Mouse (Mus musculus) stomach, embryonic 15.5 days (tissue): ENCODE measurements around the gene Eif2d. TPM values are rescaled to one million over a fixed set of nuclear protein-coding genes. Genes with fewer than 3 reads are reported as not detected.

Source experiments
- ATAC-seq: fragments of 200-750 bp; cut with Nextera tagmentation; 2 replicates; pipeline ENCODE4 v1.8.0; 2017; ENCODE audit warnings: low read depth, moderate number of reproducible peaks, moderate TSS enrichment; ENCODE audit not compliant: insufficient read depth, low FRiP score
- H3K27ac ChIP-seq: fragments of 300-500 bp; sonication (generic); 2 replicates; pipeline ENCODE4 v1.5.1; 2015; ENCODE audit warnings: mild to moderate bottlenecking, inconsistent platforms
- H3K27me3 ChIP-seq: fragments of 300-500 bp; sonication (generic); replicated peaks from 2 replicates; pipeline ENCODE4 v1.6.1; 2015; ENCODE audit warnings: inconsistent platforms
- H3K36me3 ChIP-seq: fragments of 300-500 bp; sonication (generic); 2 replicates; pipeline ENCODE4 v1.6.1; 2015; ENCODE audit warnings: inconsistent platforms
- H3K4me1 ChIP-seq: fragments of 300-500 bp; sonication (generic); 2 replicates; pipeline ENCODE4 v1.6.1; 2015; ENCODE audit warnings: inconsistent platforms
- H3K4me2 ChIP-seq: fragments of 300-500 bp; sonication (generic); 2 replicates; pipeline ENCODE4 v1.6.1; 2015; ENCODE audit warnings: mild to moderate bottlenecking, inconsistent platforms
- H3K4me3 ChIP-seq: fragments of 300-500 bp; sonication (generic); replicated peaks from 2 replicates; pipeline ENCODE4 v1.5.1; 2015; ENCODE audit warnings: inconsistent platforms
- H3K9ac ChIP-seq: fragments of 300-500 bp; sonication (generic); 2 replicates; pipeline ENCODE4 v1.6.1; 2015; ENCODE audit warnings: inconsistent platforms
- H3K9me3 ChIP-seq: fragments of 300-500 bp; sonication (generic); 2 replicates; pipeline ENCODE4 v1.6.1; 2016; ENCODE audit warnings: inconsistent platforms
- WGBS: fragments of 180-500 bp; shearing (Covaris S2); methylation state at CpG from one replicate; pipeline ENCODE4 v1.1.7; 2015; 5-methylcytosine and 5-hydroxymethylcytosine counted together
- polyA plus RNA-seq: library from polyadenylated mRNA; unstranded; fragments of >200 nt; fragmentation: Nextera tagmentation; extraction: Ambion mirVana; gene quantifications from 2 replicates; pipeline ENCODE4 v1.2.1, GENCODE M21; 2015

Gene Eif2d
- polyA plus RNA-seq, 1 experiment from 2014 or later, result 54.6 TPM

DNA sequence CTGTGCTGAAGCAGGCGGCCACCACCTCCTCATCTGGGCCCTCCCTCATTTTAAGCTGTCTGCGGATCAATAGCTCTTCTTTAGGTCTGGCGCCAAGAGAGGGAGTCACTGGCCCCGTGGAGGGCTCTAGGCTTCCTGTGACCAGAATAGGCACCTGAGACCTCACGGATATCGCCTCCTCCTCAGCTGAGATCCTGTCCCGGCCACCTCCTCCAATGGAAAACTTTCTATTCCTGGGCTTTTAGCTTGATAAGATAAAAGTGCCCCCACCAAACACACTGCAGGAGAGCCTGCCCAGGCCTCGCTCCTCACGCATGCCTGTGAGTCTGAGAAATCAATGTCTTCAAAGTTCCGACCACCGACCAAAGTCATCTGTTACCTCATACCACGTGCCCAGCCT is 80.5 kb downstream of the Eif2d start:
- ATAC-seq, result no peak
- no peak overlapping the region for H3K9ac ChIP-seq
- H3K4me1 ChIP-seq, result peaks cover 3% of the 10 kb centered on the region
- H3K27me3 ChIP-seq, result no peaks in the 10 kb centered on the region
- H3K4me3 ChIP-seq, result no peak overlapping the region
- no peak overlapping the region for H3K4me2 ChIP-seq
- no peaks in the 10 kb centered on the region for H3K9me3 ChIP-seq
- no peaks in the 10 kb centered on the region for H3K36me3 ChIP-seq
- no peak overlapping the region for H3K27ac ChIP-seq
- WGBS, result 51% methylated on average over 12 of the region's 12 CpGs

DNA sequence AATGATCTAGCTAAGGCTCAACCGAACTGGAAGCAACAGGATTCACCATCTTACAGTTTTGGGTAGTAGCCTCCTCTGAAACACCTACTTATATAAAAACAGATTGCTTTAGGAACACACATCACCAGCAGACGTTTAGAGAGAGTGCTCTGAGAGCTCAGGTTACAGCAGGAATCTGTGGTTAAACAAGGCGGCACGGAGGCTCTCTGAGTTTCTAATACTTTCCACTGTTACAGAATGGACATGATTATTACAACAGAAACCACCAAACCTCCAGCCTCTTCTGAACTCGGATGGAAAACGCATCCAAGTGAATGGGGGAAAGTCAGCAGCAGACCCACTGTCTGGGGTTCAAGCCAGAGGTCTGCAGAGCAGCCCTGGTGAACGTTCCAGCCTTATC is 83.1 kb downstream of the Eif2d start:
- H3K36me3 ChIP-seq, result no peaks in the 10 kb centered on the region
- ATAC-seq, result no peak
- H3K4me2 ChIP-seq, result no peak overlapping the region
- no peak overlapping the region for H3K4me3 ChIP-seq
- no peak overlapping the region for H3K9ac ChIP-seq
- no peaks in the 10 kb centered on the region for H3K27me3 ChIP-seq
- 34% methylated on average over 7 of the region's 7 CpGs for WGBS
- H3K9me3 ChIP-seq, result no peaks in the 10 kb centered on the region
- no peak overlapping the region for H3K27ac ChIP-seq
- H3K4me1 ChIP-seq, result peaks cover 11% of the 10 kb centered on the region

Other genes starting within 250 kb of the Eif2d start
- gene Il20, start 241.7 kb upstream of the Eif2d start, polyA plus RNA-seq, result not detected in 2 replicates
- not detected in 2 replicates for gene Il19, start 213.1 kb upstream of the Eif2d start, polyA plus RNA-seq
- not detected in 2 replicates for gene Il10, start 133.3 kb upstream of the Eif2d start, polyA plus RNA-seq
- 45.8 and 49.5 TPM in 2 replicates for gene Mapkapk2, start 55.4 kb upstream of the Eif2d start, polyA plus RNA-seq
- 4.7 and 5.4 TPM in 2 replicates for gene Dyrk3, start 14.8 kb upstream of the Eif2d start, polyA plus RNA-seq
- gene Rassf5, start 92.1 kb downstream of the Eif2d start, polyA plus RNA-seq, result 4.5 and 5.7 TPM in 2 replicates
- 6.4 and 7.1 TPM in 2 replicates for gene Ikbke, start 126.4 kb downstream of the Eif2d start, polyA plus RNA-seq